Comparison of ENCODE assay signal across 17 mouse cellular contexts in genomic region chr6:53812242-53812641, GRCm38 (mm10). TPM values are rescaled to one million over a fixed set of nuclear protein-coding genes. Genes with fewer than 3 reads are reported as not detected.
DNase-seq lines count a peak whose midpoint lies in the region; ATAC-seq and TF ChIP-seq lines count a peak whose summit lies in the region.
"Had no signal": no experiment of that assay in that cellular context is flagged by ENCODE, and none has a peak within 500 bp of the region (broad histone marks: within the 10 kb centered on the region; RNA-seq: fewer than 3 reads in every experiment).

No protein-coding gene starts in this region.

- peak; percentile 23 for DNase-seq in hindbrain, embryonic 14.5 days (ENCODE audit: low spot score)
- no peak for DNase-seq in lung, adult 2 months
- no peak for DNase-seq in lung, adult 18-20 months
- peak; percentile 50 for DNase-seq in ES-CJ7 (ENCODE audit: low read depth, low spot score)
- peak; percentile 20 for DNase-seq in limb, embryonic 10.5 days (ENCODE audit: low spot score)
- no peak for DNase-seq in layer of hippocampus, adult 9-11 months
- DNase-seq: adrenal gland, postnatal 36 days; cerebellum, postnatal 25 days; gastrocnemius, postnatal 36 days; kidney, adult 8-10 months; right cerebral cortex, postnatal 25 days had no signal

- WGBS in hindbrain, embryonic 14.5 days, result 57% methylated on average over 3 of the region's 3 CpGs
- 68% methylated on average over 3 of the region's 3 CpGs for WGBS in hindbrain, embryonic 12.5 days
- 72% methylated on average over 3 of the region's 3 CpGs for WGBS in lung, adult 2 months
- 74% methylated on average over 3 of the region's 3 CpGs for WGBS in limb, embryonic 10.5 days

- H3K4me2 ChIP-seq in hindbrain, embryonic 14.5 days (replicated peaks), result no peak overlapping the region
- H3K4me2 ChIP-seq in hindbrain, embryonic 12.5 days (replicated peaks), result no peak overlapping the region
- H3K4me2 ChIP-seq: embryonic facial prominence, embryonic 12.5 days; heart, embryonic 15.5 days; hindbrain, embryonic 15.5 days; midbrain, embryonic 12.5 days had no signal

- no peak overlapping the region for H3K9ac ChIP-seq in hindbrain, embryonic 14.5 days
- H3K9ac ChIP-seq in hindbrain, embryonic 12.5 days, result no peak overlapping the region
- H3K9ac ChIP-seq: embryonic facial prominence, embryonic 12.5 days; heart, embryonic 15.5 days; hindbrain, embryonic 15.5 days; midbrain, embryonic 12.5 days had no signal

- no peaks in the 10 kb centered on the region for H3K36me3 ChIP-seq in hindbrain, embryonic 14.5 days (replicated peaks; ENCODE audit: control insufficient read depth, insufficient read depth)
- H3K36me3 ChIP-seq in hindbrain, embryonic 12.5 days, result no peaks in the 10 kb centered on the region
- peaks cover 37% of the 10 kb centered on the region for H3K36me3 ChIP-seq in limb, embryonic 10.5 days
- H3K36me3 ChIP-seq: embryonic facial prominence, embryonic 12.5 days; heart, embryonic 15.5 days; hindbrain, embryonic 15.5 days; midbrain, embryonic 12.5 days had no signal

- no peak for ATAC-seq in hindbrain, embryonic 14.5 days (ENCODE audit: low FRiP score)
- no peak for ATAC-seq in hindbrain, embryonic 12.5 days (ENCODE audit: low FRiP score)

- H3K4me1 ChIP-seq in hindbrain, embryonic 14.5 days (replicated peaks; ENCODE audit: control insufficient read depth, insufficient read depth, low read length), result no peaks in the 10 kb centered on the region
- 0 out of 2 replicates have a peak, but pooled peaks cover 6% of the 10 kb centered on the region for H3K4me1 ChIP-seq in hindbrain, embryonic 12.5 days
- no peaks in the 10 kb centered on the region for H3K4me1 ChIP-seq in lung, adult 2 months (ENCODE audit: control insufficient read depth, insufficient read depth, low read length)
- peaks cover 16% of the 10 kb centered on the region for H3K4me1 ChIP-seq in limb, embryonic 10.5 days
- H3K4me1 ChIP-seq: heart, embryonic 15.5 days; midbrain, embryonic 12.5 days had no signal

- TF ChIP-seq CTCF in lung, adult 2 months (IDR thresholded peaks at IDR 0.05; ENCODE audit: insufficient read depth, low read length), result peak; percentile 33; the same call in 1 of the 2 replicates

- TF ChIP-seq POLR2A in lung, adult 2 months (IDR thresholded peaks at IDR 0.05; ENCODE audit: borderline replicate concordance, extremely low read depth, low read depth, low read length), result no peak

- H3K27me3 ChIP-seq in hindbrain, embryonic 14.5 days (ENCODE audit: control insufficient read depth, insufficient read depth, low read length), result peaks cover 9% of the 10 kb centered on the region
- peaks cover 7% of the 10 kb centered on the region for H3K27me3 ChIP-seq in hindbrain, embryonic 12.5 days
- H3K27me3 ChIP-seq in limb, embryonic 10.5 days (ENCODE audit: low read depth, poor library complexity, severe bottlenecking), result peaks cover 2% of the 10 kb centered on the region; the same call in 1 of the 2 replicates
- H3K27me3 ChIP-seq: embryonic facial prominence, embryonic 12.5 days had no signal

- no peak overlapping the region for H3K4me3 ChIP-seq in hindbrain, embryonic 14.5 days (replicated peaks; ENCODE audit: low read length)
- H3K4me3 ChIP-seq in hindbrain, embryonic 12.5 days, result no peak overlapping the region
- no peak overlapping the region for H3K4me3 ChIP-seq in lung, adult 2 months (replicated peaks; ENCODE audit: extremely low read depth, low read depth, low read length)
- no peak overlapping the region for H3K4me3 ChIP-seq in limb, embryonic 10.5 days
- H3K4me3 ChIP-seq: embryonic facial prominence, embryonic 12.5 days; heart, embryonic 15.5 days; hindbrain, embryonic 15.5 days; midbrain, embryonic 12.5 days had no signal

- no peak overlapping the region for H3K27ac ChIP-seq in hindbrain, embryonic 14.5 days
- no peak overlapping the region for H3K27ac ChIP-seq in hindbrain, embryonic 12.5 days
- no peak overlapping the region for H3K27ac ChIP-seq in limb, embryonic 10.5 days
- H3K27ac ChIP-seq: embryonic facial prominence, embryonic 12.5 days; heart, embryonic 15.5 days; hindbrain, embryonic 15.5 days; macrophage; midbrain, embryonic 12.5 days had no signal

- no peaks in the 10 kb centered on the region for H3K9me3 ChIP-seq in hindbrain, embryonic 14.5 days (ENCODE audit: control insufficient read depth, low read length)
- H3K9me3 ChIP-seq in hindbrain, embryonic 12.5 days (replicated peaks), result no peaks in the 10 kb centered on the region
- no peaks in the 10 kb centered on the region for H3K9me3 ChIP-seq in limb, embryonic 10.5 days (replicated peaks)
- H3K9me3 ChIP-seq: embryonic facial prominence, embryonic 12.5 days; heart, embryonic 15.5 days; hindbrain, embryonic 15.5 days; midbrain, embryonic 12.5 days had no signal

RNA-seq across cellular contexts. Expression of gene Tril, which starts 8.4 kb away (rescaled TPM):
- polyA plus RNA-seq in hindbrain, embryonic 14.5 days (2014; fragmentation: Nextera tagmentation; extraction: Ambion mirVana), result 14.3 and 16.2 TPM in 2 replicates
- 38.8 and 46.5 TPM in 2 replicates for polyA plus RNA-seq in hindbrain, embryonic 12.5 days (2016; fragmentation: Nextera tagmentation; extraction: Ambion mirVana)
- 27.0 and 28.6 TPM in 2 replicates for polyA plus RNA-seq in lung, adult 2 months (2012; rRNA removed)
- 86.9 and 97.3 TPM in 2 replicates for polyA plus RNA-seq in limb, embryonic 10.5 days (2016; fragmentation: Nextera tagmentation; extraction: Ambion mirVana)
- polyA plus RNA-seq: macrophage had no signal

Comparison
In these comparisons a context has a peak if more than half of its experiments do, and no peak if none do; other contexts are left out.
1. DNase-seq: peak in hindbrain, embryonic 14.5 days (single experiment), ES-CJ7 (single experiment) and limb, embryonic 10.5 days (single experiment); none in lung, adult 2 months (single experiment), lung, adult 18-20 months (0 of 2) and layer of hippocampus, adult 9-11 months (single experiment).